Mouse (Mus musculus): ENCODE data around the gene Ifna6. TPM values are rescaled to one million over a fixed set of nuclear protein-coding genes. Genes with fewer than 3 reads are reported as not detected.

Gene Ifna6
- polyA plus RNA-seq, 1 experiment: not detected

- no peak overlapping the region for H3K27ac ChIP-seq (ENCODE audit: insufficient read depth, low read length)
- TF ChIP-seq CTCF (IDR thresholded peaks at IDR 0.05; ENCODE audit: borderline replicate concordance, insufficient read depth, low read length) (no peak), POLR2A (IDR thresholded peaks at IDR 0.05; ENCODE audit: low read depth, low read length) (no peak)
- H3K4me3 ChIP-seq (ENCODE audit: insufficient read depth, low read length): no peak overlapping the region
- no peaks in the 10 kb centered on the region for H3K4me1 ChIP-seq (ENCODE audit: control insufficient read depth, insufficient read depth, low read length)
These were observed 24.0 kb downstream of the Ifna6 start for GRCm38 (mm10) chr4:88851026-88851763.

- Histone ChIP-seq H3K27ac (ENCODE audit: insufficient read depth, low read length) (no peak overlapping the region), H3K4me1 (ENCODE audit: control insufficient read depth, insufficient read depth, low read length) (no peaks in the 10 kb centered on the region), H3K4me3 (ENCODE audit: insufficient read depth, low read length) (no peak overlapping the region)
- TF ChIP-seq CTCF (IDR thresholded peaks at IDR 0.05; ENCODE audit: borderline replicate concordance, insufficient read depth, low read length) (no peak), POLR2A (IDR thresholded peaks at IDR 0.05; ENCODE audit: low read depth, low read length) (no peak)
These were observed 32.0 kb downstream of the Ifna6 start for GRCm38 (mm10) chr4:88859214-88859613.

GRCm38 (mm10) chr4:88863309-88863708 lies 36.1 kb downstream of the Ifna6 start:
- Histone ChIP-seq H3K27ac (ENCODE audit: insufficient read depth, low read length) (no peak overlapping the region), H3K4me1 (ENCODE audit: control insufficient read depth, insufficient read depth, low read length) (no peaks in the 10 kb centered on the region), H3K4me3 (ENCODE audit: insufficient read depth, low read length) (no peak overlapping the region)
- TF ChIP-seq CTCF (IDR thresholded peaks at IDR 0.05; ENCODE audit: borderline replicate concordance, insufficient read depth, low read length) (no peak), POLR2A (IDR thresholded peaks at IDR 0.05; ENCODE audit: low read depth, low read length) (no peak)

- no peak for TF ChIP-seq POLR2A (IDR thresholded peaks at IDR 0.05; ENCODE audit: low read depth, low read length)
- no peak for TF ChIP-seq CTCF (IDR thresholded peaks at IDR 0.05; ENCODE audit: borderline replicate concordance, insufficient read depth, low read length)
- H3K4me3 ChIP-seq (ENCODE audit: insufficient read depth, low read length): no peak overlapping the region
- H3K27ac ChIP-seq (ENCODE audit: insufficient read depth, low read length): no peak overlapping the region
- no peaks in the 10 kb centered on the region for H3K4me1 ChIP-seq (ENCODE audit: control insufficient read depth, insufficient read depth, low read length)
These were observed 37.4 kb downstream of the Ifna6 start for GRCm38 (mm10) chr4:88864599-88864998.

GRCm38 (mm10) chr4:88865011-88865569 lies 37.9 kb downstream of the Ifna6 start:
- Histone ChIP-seq H3K4me3 (ENCODE audit: insufficient read depth, low read length) (no peak overlapping the region), H3K4me1 (ENCODE audit: control insufficient read depth, insufficient read depth, low read length) (no peaks in the 10 kb centered on the region), H3K27ac (ENCODE audit: insufficient read depth, low read length) (no peak overlapping the region)
- TF ChIP-seq CTCF (IDR thresholded peaks at IDR 0.05; ENCODE audit: borderline replicate concordance, insufficient read depth, low read length) (no peak), POLR2A (IDR thresholded peaks at IDR 0.05; ENCODE audit: low read depth, low read length) (no peak)

- no peak for TF ChIP-seq POLR2A (IDR thresholded peaks at IDR 0.05; ENCODE audit: low read depth, low read length)
- TF ChIP-seq CTCF (IDR thresholded peaks at IDR 0.05; ENCODE audit: borderline replicate concordance, insufficient read depth, low read length): peak; percentile 97
- Histone ChIP-seq H3K4me3 (ENCODE audit: insufficient read depth, low read length) (peak overlapping the region; percentile 58), H3K27ac (ENCODE audit: insufficient read depth, low read length) (no peak overlapping the region), H3K4me1 (ENCODE audit: control insufficient read depth, insufficient read depth, low read length) (no peaks in the 10 kb centered on the region)
These were observed 40.2 kb downstream of the Ifna6 start for GRCm38 (mm10) chr4:88867366-88867925.

- no peak overlapping the region for H3K27ac ChIP-seq (ENCODE audit: insufficient read depth, low read length)
- peak overlapping the region; percentile 58 for H3K4me3 ChIP-seq (ENCODE audit: insufficient read depth, low read length)
- H3K4me1 ChIP-seq (ENCODE audit: control insufficient read depth, insufficient read depth, low read length): no peaks in the 10 kb centered on the region
- no peak for TF ChIP-seq CTCF (IDR thresholded peaks at IDR 0.05; ENCODE audit: borderline replicate concordance, insufficient read depth, low read length)
These were observed 41.0 kb downstream of the Ifna6 start for GRCm38 (mm10) chr4:88867926-88868911.

- no peaks in the 10 kb centered on the region for H3K4me1 ChIP-seq (ENCODE audit: control insufficient read depth, insufficient read depth, low read length)
- H3K4me3 ChIP-seq (ENCODE audit: insufficient read depth, low read length): no peak overlapping the region
- H3K27ac ChIP-seq (ENCODE audit: insufficient read depth, low read length): no peak overlapping the region
- TF ChIP-seq POLR2A (IDR thresholded peaks at IDR 0.05; ENCODE audit: low read depth, low read length) (no peak), CTCF (IDR thresholded peaks at IDR 0.05; ENCODE audit: borderline replicate concordance, insufficient read depth, low read length) (no peak)
These were observed 45.5 kb downstream of the Ifna6 start for GRCm38 (mm10) chr4:88872691-88873090.

- TF ChIP-seq CTCF (IDR thresholded peaks at IDR 0.05; ENCODE audit: borderline replicate concordance, insufficient read depth, low read length) (no peak), POLR2A (IDR thresholded peaks at IDR 0.05; ENCODE audit: low read depth, low read length) (no peak)
- H3K4me3 ChIP-seq (ENCODE audit: insufficient read depth, low read length): no peak overlapping the region
- H3K27ac ChIP-seq (ENCODE audit: insufficient read depth, low read length): no peak overlapping the region
- no peaks in the 10 kb centered on the region for H3K4me1 ChIP-seq (ENCODE audit: control insufficient read depth, insufficient read depth, low read length)
These were observed 48.3 kb downstream of the Ifna6 start for GRCm38 (mm10) chr4:88875435-88876095.

Data from embryonic fibroblast, embryonic 13.5 days (primary cell).